Mouse (Mus musculus) spleen, adult 2 months (tissue): Measurements from ENCODE around the gene Elmo1.

Experiments used
- CTCF ChIP-seq: fragments of 200-500 bp; IDR thresholded peaks from 2 replicates; pipeline ENCODE4 v1.5.1; 2011; ENCODE audit warnings: mild to moderate bottlenecking, inconsistent platforms; ENCODE audit not compliant: insufficient read depth, insufficient read length, insufficient replicate concordance; ENCODE audit errors: extremely low read depth
- POLR2A ChIP-seq: fragments of 200-500 bp; IDR thresholded peaks from 2 replicates; pipeline ENCODE4 v1.6.1; 2011; ENCODE audit warnings: low read depth, low read length, inconsistent platforms

DNA sequence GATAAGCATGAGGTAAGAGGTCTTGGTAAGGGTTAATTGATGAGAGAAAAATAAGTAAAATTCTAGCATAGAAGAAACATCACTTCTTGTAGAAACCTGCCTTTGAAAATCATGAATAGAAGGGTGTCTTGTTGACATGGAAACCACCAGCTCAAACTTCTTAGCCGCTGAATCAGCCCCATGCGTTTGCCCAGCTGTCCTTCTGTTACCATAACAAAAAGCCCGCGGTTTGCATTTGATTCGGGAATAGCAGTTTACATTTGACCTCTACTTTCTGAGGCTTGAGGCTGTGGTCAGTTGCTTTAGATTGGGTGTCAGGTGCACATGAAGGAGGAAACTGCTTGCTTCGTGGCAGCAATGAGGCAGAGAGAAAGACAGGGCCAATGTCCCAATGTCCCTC is 509.9 kb downstream of the Elmo1 start:
- TF ChIP-seq POLR2A = no peak
- no peak for TF ChIP-seq CTCF
